Mouse (Mus musculus) ES-Bruce4 (cell line): ENCODE results near the gene Dnmt3b. TPM values are rescaled to one million over a fixed set of nuclear protein-coding genes. Genes with fewer than 3 reads are reported as not detected.

Experiments used
- H3K27ac ChIP-seq: 2 replicates; pipeline ENCODE4 v1.5.1; 2012; ENCODE audit warnings: low read length, inconsistent platforms; ENCODE audit not compliant: insufficient read depth
- H3K27me3 ChIP-seq: 2 replicates; pipeline ENCODE4 v1.6.1; 2012; ENCODE audit warnings: mild to moderate bottlenecking, low read length, inconsistent platforms; ENCODE audit not compliant: control insufficient read depth, poor library complexity, insufficient read depth, severe bottlenecking
- H3K36me3 ChIP-seq: 2 replicates; pipeline ENCODE4 v1.6.1; 2012; ENCODE audit warnings: inconsistent platforms, mild to moderate bottlenecking, low read length, moderate library complexity; ENCODE audit not compliant: control insufficient read depth, poor library complexity, insufficient read depth, severe bottlenecking
- H3K4me1 ChIP-seq: one replicate; pipeline ENCODE4 v1.8.1; 2011; ENCODE audit warnings: low read length; ENCODE audit not compliant: control insufficient read depth, insufficient read depth
- H3K4me3 ChIP-seq: 2 replicates; pipeline ENCODE4 v1.5.1; 2011; ENCODE audit warnings: low read depth, mild to moderate bottlenecking, low read length
- H3K9ac ChIP-seq: 2 replicates; pipeline ENCODE4 v1.6.1; 2012; ENCODE audit warnings: low read depth, mild to moderate bottlenecking, inconsistent platforms; ENCODE audit not compliant: poor library complexity, severe bottlenecking
- H3K9me3 ChIP-seq: replicated peaks from 2 replicates; pipeline ENCODE4 v1.6.1; 2012; ENCODE audit warnings: mild to moderate bottlenecking, low read length, inconsistent platforms; ENCODE audit not compliant: control insufficient read depth, poor library complexity, insufficient read depth, severe bottlenecking
- CTCF ChIP-seq: IDR thresholded peaks from one replicate; pipeline ENCODE4 v1.8.1; 2011; ENCODE audit warnings: low read depth, low read length
- EP300 ChIP-seq: IDR thresholded peaks from 2 replicates; pipeline ENCODE4 v1.6.1; 2011; ENCODE audit warnings: low read depth, low read length; ENCODE audit not compliant: insufficient read depth
- POLR2A ChIP-seq: IDR thresholded peaks from one replicate; pipeline ENCODE4 v1.8.1; 2011; ENCODE audit warnings: low read length; ENCODE audit not compliant: insufficient read depth
- polyA plus RNA-seq: library from polyadenylated mRNA; stranded (reverse); fragments of >200 nt; gene quantifications from 2 replicates; pipeline ENCODE4 v1.2.4, GENCODE M21; 2011; ENCODE audit warnings: low read depth; ENCODE audit not compliant: missing spikeins, insufficient read depth, insufficient read length

Gene Dnmt3b
- polyA plus RNA-seq, 1 experiment = 112 TPM

GRCm38 (mm10) chr2:153607870-153608515 is 41.3 kb upstream of the Dnmt3b start:
- no peaks in the 10 kb centered on the region for H3K27me3 ChIP-seq
- H3K9ac ChIP-seq = no peak overlapping the region; the same call in 1 of the 2 replicates
- peak overlapping the region; percentile 15 for H3K4me3 ChIP-seq
- no peak for TF ChIP-seq POLR2A
- no peak for TF ChIP-seq CTCF
- no peak for TF ChIP-seq EP300
- H3K27ac ChIP-seq = no peak overlapping the region
- H3K4me1 ChIP-seq = peaks cover 4% of the 10 kb centered on the region
- H3K9me3 ChIP-seq = no peaks in the 10 kb centered on the region
- no peaks in the 10 kb centered on the region for H3K36me3 ChIP-seq

GRCm38 (mm10) chr2:153609058-153609457 is 40.2 kb upstream of the Dnmt3b start:
- no peak for TF ChIP-seq POLR2A
- TF ChIP-seq CTCF = no peak
- TF ChIP-seq EP300 = no peak
- no peak overlapping the region for H3K27ac ChIP-seq
- no peaks in the 10 kb centered on the region for H3K27me3 ChIP-seq
- peaks cover 4% of the 10 kb centered on the region for H3K4me1 ChIP-seq
- no peaks in the 10 kb centered on the region for H3K9me3 ChIP-seq
- no peak overlapping the region for H3K4me3 ChIP-seq
- H3K9ac ChIP-seq = no peak overlapping the region
- no peaks in the 10 kb centered on the region for H3K36me3 ChIP-seq

- H3K4me3 ChIP-seq = 0 out of 2 replicates have a peak overlapping the region, but pooled peaks have one; percentile 9
- TF ChIP-seq EP300 (no peak), CTCF (peak; percentile 87), POLR2A (no peak)
- H3K9me3 ChIP-seq = no peaks in the 10 kb centered on the region
- no peak overlapping the region for H3K27ac ChIP-seq
- H3K36me3 ChIP-seq = no peaks in the 10 kb centered on the region
- peaks cover 4% of the 10 kb centered on the region for H3K4me1 ChIP-seq
- H3K9ac ChIP-seq = 0 out of 2 replicates have a peak overlapping the region, but pooled peaks have one; percentile 13
- no peaks in the 10 kb centered on the region for H3K27me3 ChIP-seq
Observed at GRCm38 (mm10) chr2:153609548-153609947, 39.7 kb upstream of the Dnmt3b start.

- H3K27ac ChIP-seq = peak overlapping the region; percentile 72
- H3K4me3 ChIP-seq = peak overlapping the region; percentile 3; the same call in 1 of the 2 replicates
- H3K36me3 ChIP-seq = no peaks in the 10 kb centered on the region
- H3K9me3 ChIP-seq = no peaks in the 10 kb centered on the region
- peaks cover 4% of the 10 kb centered on the region for H3K4me1 ChIP-seq
- no peaks in the 10 kb centered on the region for H3K27me3 ChIP-seq
- peak overlapping the region; percentile 56 for H3K9ac ChIP-seq
- no peak for TF ChIP-seq POLR2A
- TF ChIP-seq EP300 = no peak
- no peak for TF ChIP-seq CTCF
Observed at GRCm38 (mm10) chr2:153610426-153611240, 38.6 kb upstream of the Dnmt3b start.

GRCm38 (mm10) chr2:153611241-153611630 is 38.0 kb upstream of the Dnmt3b start:
- H3K27ac ChIP-seq = peak overlapping the region; percentile 72
- no peaks in the 10 kb centered on the region for H3K27me3 ChIP-seq
- H3K9ac ChIP-seq = peak overlapping the region; percentile 56
- H3K4me1 ChIP-seq = peaks cover 4% of the 10 kb centered on the region
- peak overlapping the region; percentile 3; the same call in 1 of the 2 replicates for H3K4me3 ChIP-seq
- TF ChIP-seq EP300 = no peak
- TF ChIP-seq POLR2A = no peak
- no peak for TF ChIP-seq CTCF
- no peaks in the 10 kb centered on the region for H3K9me3 ChIP-seq
- H3K36me3 ChIP-seq = no peaks in the 10 kb centered on the region

DNA sequence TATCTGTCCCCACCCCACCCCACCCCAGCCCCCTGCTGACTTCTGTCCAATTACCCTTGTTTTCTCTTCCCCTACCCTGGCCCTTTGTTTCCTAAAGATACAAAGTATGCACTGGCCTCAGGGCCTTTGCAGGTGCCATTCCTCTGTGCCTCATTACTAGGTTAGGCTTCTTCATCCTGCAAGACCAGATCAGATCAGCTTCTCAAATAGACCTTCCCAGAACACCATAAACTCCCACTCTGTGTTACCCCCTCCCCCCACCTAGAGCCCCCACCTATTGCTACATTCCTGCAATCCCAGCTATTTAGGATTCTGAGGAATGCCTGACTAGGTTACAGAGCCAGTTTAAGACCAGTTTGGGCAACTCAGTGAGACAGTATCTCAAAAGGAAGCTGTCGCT is 37.5 kb upstream of the Dnmt3b start:
- Histone ChIP-seq H3K27me3 (no peaks in the 10 kb centered on the region), H3K27ac (peak overlapping the region; percentile 29; the same call in 1 of the 2 replicates), H3K4me3 (no peak overlapping the region), H3K9ac (no peak overlapping the region), H3K9me3 (no peaks in the 10 kb centered on the region), H3K4me1 (peaks cover 4% of the 10 kb centered on the region), H3K36me3 (no peaks in the 10 kb centered on the region)
- TF ChIP-seq CTCF (no peak), EP300 (peak; percentile 51; the same call in 1 of the 2 replicates)
